Comparison of ENCODE assay signal across 8 mouse cellular contexts in genomic region chr8:84187065-84187755, GRCm38 (mm10). TPM values are rescaled to one million over a fixed set of nuclear protein-coding genes. Genes with fewer than 3 reads are reported as not detected.
DNase-seq lines count a peak whose midpoint lies in the region; ATAC-seq and TF ChIP-seq lines count a peak whose summit lies in the region.

No protein-coding gene starts in this region.

- peaks cover 42% of the 10 kb centered on the region for H3K27me3 ChIP-seq in erythroblast, embryonic 14.5 days (ENCODE audit: control insufficient read depth)
- H3K27me3 ChIP-seq in hindbrain, embryonic 12.5 days: peaks cover 7% of the 10 kb centered on the region
- 0 out of 2 replicates have a peak, but pooled peaks cover 5% of the 10 kb centered on the region for H3K27me3 ChIP-seq in midbrain, embryonic 15.5 days (replicated peaks)

- intact Hi-C loops in gastrocnemius, adult 2 months (cut with DNase I): loop anchor here (2.0 to 5.0 kb wide), 3 partner anchors 98 to 170 kb away; no protein-coding TSS in a partner anchor

- peak overlapping the region; percentile 73 for H3K4me3 ChIP-seq in gastrocnemius, adult 2 months
- peak overlapping the region; percentile 61 for H3K4me3 ChIP-seq in bone marrow, adult 2 months (replicated peaks; ENCODE audit: control insufficient read depth, low read depth, low read length)
- H3K4me3 ChIP-seq in erythroblast, embryonic 14.5 days (replicated peaks): peak overlapping the region; percentile 57
- peak overlapping the region; percentile 26 for H3K4me3 ChIP-seq in hindbrain, embryonic 12.5 days
- H3K4me3 ChIP-seq in midbrain, embryonic 15.5 days: peak overlapping the region; percentile 10

- H3K9ac ChIP-seq in hindbrain, embryonic 12.5 days: peak overlapping the region; percentile 51
- H3K9ac ChIP-seq in midbrain, embryonic 15.5 days: no peak overlapping the region; the same call in 1 of the 2 replicates

- TF ChIP-seq CTCF in gastrocnemius, adult 2 months (IDR thresholded peaks at IDR 0.05): peak; percentile 84
- TF ChIP-seq CTCF in bone marrow, adult 2 months (IDR thresholded peaks at IDR 0.05; ENCODE audit: control insufficient read depth, insufficient read depth, low read length): peak; percentile 94

- peaks cover 3% of the 10 kb centered on the region; the same call in 1 of the 2 replicates for H3K9me3 ChIP-seq in erythroblast, embryonic 14.5 days (ENCODE audit: control insufficient read depth, low read length)
- H3K9me3 ChIP-seq in hindbrain, embryonic 12.5 days (replicated peaks): no peaks in the 10 kb centered on the region
- no peaks in the 10 kb centered on the region for H3K9me3 ChIP-seq in midbrain, embryonic 15.5 days

- 2% methylated on average over 21 of the region's 21 CpGs for WGBS in bone marrow, adult 2 months
- 7% methylated on average over 21 of the region's 21 CpGs for WGBS in hindbrain, embryonic 12.5 days
- WGBS in midbrain, embryonic 15.5 days: 6% methylated on average over 21 of the region's 21 CpGs

- no peak for ATAC-seq in hindbrain, embryonic 12.5 days (ENCODE audit: low FRiP score)
- no peak for ATAC-seq in midbrain, embryonic 15.5 days (replicated peaks)

- peak; percentile 68 for DNase-seq in gastrocnemius, adult 2 months
- DNase-seq in gastrocnemius, postnatal 4 days (ENCODE audit: low spot score in 2 of 2): no peak
- peak; percentile 84 for DNase-seq in liver
- peak; percentile 72 to 80 for DNase-seq in thymus, adult 18-20 months

- no peaks in the 10 kb centered on the region; the same call in 1 of the 2 replicates for H3K4me1 ChIP-seq in bone marrow, adult 2 months (ENCODE audit: control insufficient read depth, insufficient read depth, low read length)
- H3K4me1 ChIP-seq in erythroblast, embryonic 14.5 days (ENCODE audit: control insufficient read depth): peaks cover 36% of the 10 kb centered on the region
- peaks cover 36% of the 10 kb centered on the region for H3K4me1 ChIP-seq in hindbrain, embryonic 12.5 days
- H3K4me1 ChIP-seq in midbrain, embryonic 15.5 days: peaks cover 33% of the 10 kb centered on the region

- H3K27ac ChIP-seq in gastrocnemius, adult 2 months: peak overlapping the region; percentile 90
- H3K27ac ChIP-seq in bone marrow, adult 2 months (ENCODE audit: control insufficient read depth, insufficient read depth, low read depth, low read length, poor library complexity): peak overlapping the region; percentile 18
- H3K27ac ChIP-seq in hindbrain, embryonic 12.5 days: no peak overlapping the region
- H3K27ac ChIP-seq in midbrain, embryonic 15.5 days: peak overlapping the region; percentile 6; the same call in 1 of the 2 replicates

- no peak for TF ChIP-seq POLR2A in bone marrow, adult 2 months (IDR thresholded peaks at IDR 0.05; ENCODE audit: borderline replicate concordance, control insufficient read depth, low read depth, low read length)

- peak overlapping the region; percentile 64 for H3K4me2 ChIP-seq in hindbrain, embryonic 12.5 days (replicated peaks)
- peak overlapping the region; percentile 47 for H3K4me2 ChIP-seq in midbrain, embryonic 15.5 days

- H3K36me3 ChIP-seq in erythroblast, embryonic 14.5 days (ENCODE audit: control insufficient read depth): no peaks in the 10 kb centered on the region
- no peaks in the 10 kb centered on the region for H3K36me3 ChIP-seq in hindbrain, embryonic 12.5 days
- no peaks in the 10 kb centered on the region for H3K36me3 ChIP-seq in midbrain, embryonic 15.5 days (replicated peaks)

RNA-seq across cellular contexts. Expression of gene Nanos3, which starts 2.2 kb away (rescaled TPM):
- total RNA-seq in gastrocnemius, adult 2 months (2021): not detected
- 1 to 10 TPM; 2.5 to 3.3 TPM for total RNA-seq in gastrocnemius, postnatal 4 days (2021)
- polyA plus RNA-seq in bone marrow, adult 2 months (2011; ENCODE audit: insufficient read depth, insufficient read length, low replicate concordance, missing spikeins): 3.0 TPM in 1 of 2 replicates, not detected in the other
- not detected in 2 replicates for polyA plus RNA-seq in erythroblast, embryonic 14.5 days (2012)
- polyA plus RNA-seq in hindbrain, embryonic 12.5 days (2016; fragmentation: Nextera tagmentation; extraction: Ambion mirVana): 5.8 and 7.2 TPM in 2 replicates
- 8.1 and 8.5 TPM in 2 replicates for polyA plus RNA-seq in midbrain, embryonic 15.5 days (2015; fragmentation: Nextera tagmentation; extraction: Ambion mirVana)

RNA-seq across cellular contexts. Expression of gene 4930432K21Rik, which starts 39.4 kb away (rescaled TPM):
- under 1 TPM; 0.28 to 0.50 TPM for total RNA-seq in gastrocnemius, adult 2 months (2021)
- 1 to 10 TPM; 1.4 to 1.9 TPM for total RNA-seq in gastrocnemius, postnatal 4 days (2021)
- not detected in 2 replicates for polyA plus RNA-seq in bone marrow, adult 2 months (2011; ENCODE audit: insufficient read depth, insufficient read length, low replicate concordance, missing spikeins)
- polyA plus RNA-seq in erythroblast, embryonic 14.5 days (2012): not detected in 2 replicates
- polyA plus RNA-seq in hindbrain, embryonic 12.5 days (2016; fragmentation: Nextera tagmentation; extraction: Ambion mirVana): 1.6 and 1.9 TPM in 2 replicates
- polyA plus RNA-seq in midbrain, embryonic 15.5 days (2015; fragmentation: Nextera tagmentation; extraction: Ambion mirVana): 2.5 and 2.9 TPM in 2 replicates

RNA-seq across cellular contexts. Expression of gene Cc2d1a, which starts 39.5 kb away (rescaled TPM):
- 10 to 100 TPM; 16.8 to 18.6 TPM for total RNA-seq in gastrocnemius, adult 2 months (2021)
- total RNA-seq in gastrocnemius, postnatal 4 days (2021): 10 to 100 TPM; 18.2 to 21.8 TPM
- 10.9 and 18.5 TPM in 2 replicates for polyA plus RNA-seq in bone marrow, adult 2 months (2011; ENCODE audit: insufficient read depth, insufficient read length, low replicate concordance, missing spikeins)
- polyA plus RNA-seq in erythroblast, embryonic 14.5 days (2012): 1.0 and 1.4 TPM in 2 replicates
- polyA plus RNA-seq in hindbrain, embryonic 12.5 days (2016; fragmentation: Nextera tagmentation; extraction: Ambion mirVana): 21.6 and 21.7 TPM in 2 replicates
- 52.5 and 53.3 TPM in 2 replicates for polyA plus RNA-seq in midbrain, embryonic 15.5 days (2015; fragmentation: Nextera tagmentation; extraction: Ambion mirVana)

RNA-seq across cellular contexts. Expression of gene Zswim4, which starts 49.6 kb away (rescaled TPM):
- 1 to 10 TPM; 5.2 to 8.6 TPM for total RNA-seq in gastrocnemius, adult 2 months (2021)
- 1 to 10 TPM; 9.5 to 9.8 TPM for total RNA-seq in gastrocnemius, postnatal 4 days (2021)
- polyA plus RNA-seq in bone marrow, adult 2 months (2011; ENCODE audit: insufficient read depth, insufficient read length, low replicate concordance, missing spikeins): 2.0 and 4.0 TPM in 2 replicates
- 0.44 and 0.65 TPM in 2 replicates for polyA plus RNA-seq in erythroblast, embryonic 14.5 days (2012)
- polyA plus RNA-seq in hindbrain, embryonic 12.5 days (2016; fragmentation: Nextera tagmentation; extraction: Ambion mirVana): 57.5 and 59.0 TPM in 2 replicates
- 33.2 and 33.3 TPM in 2 replicates for polyA plus RNA-seq in midbrain, embryonic 15.5 days (2015; fragmentation: Nextera tagmentation; extraction: Ambion mirVana)

Comparison
In these comparisons a context has a peak if more than half of its experiments do, and no peak if none do; other contexts are left out.
1. DNase-seq: peak in gastrocnemius, adult 2 months (single experiment), liver (single experiment) and thymus, adult 18-20 months (2 of 2); none in gastrocnemius, postnatal 4 days (0 of 2).
2. H3K4me3 ChIP-seq: peak in every context shown above with its lines; median percentile 73 in gastrocnemius, adult 2 months; 61 in bone marrow, adult 2 months; 57 in erythroblast, embryonic 14.5 days; 26 in hindbrain, embryonic 12.5 days; 10 in midbrain, embryonic 15.5 days.